Mouse (Mus musculus) heart, postnatal 0 days (tissue): ENCODE data around the gene Sftpd.

Experiments used
- CTCF ChIP-seq: IDR thresholded peaks from 2 replicates; pipeline ENCODE4 v1.5.1; 2016; ENCODE audit warnings: antibody characterized with exemption, control low read depth, low read depth
- EP300 ChIP-seq: IDR thresholded peaks from 2 replicates; pipeline ENCODE4 v1.6.1; 2016; ENCODE audit warnings: antibody characterized with exemption, low read depth

- TF ChIP-seq CTCF: no peak
- TF ChIP-seq EP300: no peak
Measured at GRCm38 (mm10) chr14:41189496-41189895, 4.5 kb upstream of the Sftpd start.
